Mouse (Mus musculus) CD4-positive helper T cell, adult 2 months (primary cell): ENCODE results near the gene Gimap3.
A peak's percentile ranks its signal among the peaks of the same experiment; 100 is the strongest.

Experiments used
- DNase-seq: peaks from one replicate; pipeline ENCODE4 v3.0.0-alpha.2; 2012; ENCODE audit warnings: low read depth, missing footprints, low spot score

Gene Gimap3

GRCm38 (mm10) chr6:48770696-48771095, at the start of gene Gimap3:
Gimap3 (minus strand) TSS chr6:48770851.
- peak; percentile 83 for DNase-seq

DNA sequence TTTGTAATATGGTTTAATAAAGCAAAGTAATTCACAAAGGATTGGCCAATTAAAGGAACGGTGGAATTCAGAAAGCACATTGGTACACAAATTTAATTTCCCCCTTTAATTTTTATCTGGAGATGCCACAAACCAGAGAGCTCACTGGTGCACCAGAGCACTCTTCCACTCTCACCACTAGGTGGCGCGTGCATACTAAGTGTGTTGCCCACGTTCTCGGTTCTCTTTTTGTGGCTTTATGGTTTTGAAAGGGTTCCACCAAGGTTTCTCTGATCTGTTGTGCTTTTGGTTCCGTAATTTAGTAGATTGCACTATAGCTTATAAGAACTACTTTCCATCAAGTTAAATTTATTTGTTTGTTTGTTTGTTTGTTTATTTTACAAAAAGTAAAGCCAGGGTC, 47.2 kb upstream of the Gimap3 start:
- DNase-seq = peak; percentile 82

GRCm38 (mm10) chr6:48815013-48815412, 44.4 kb upstream of the Gimap3 start:
- no peak for DNase-seq

DNA sequence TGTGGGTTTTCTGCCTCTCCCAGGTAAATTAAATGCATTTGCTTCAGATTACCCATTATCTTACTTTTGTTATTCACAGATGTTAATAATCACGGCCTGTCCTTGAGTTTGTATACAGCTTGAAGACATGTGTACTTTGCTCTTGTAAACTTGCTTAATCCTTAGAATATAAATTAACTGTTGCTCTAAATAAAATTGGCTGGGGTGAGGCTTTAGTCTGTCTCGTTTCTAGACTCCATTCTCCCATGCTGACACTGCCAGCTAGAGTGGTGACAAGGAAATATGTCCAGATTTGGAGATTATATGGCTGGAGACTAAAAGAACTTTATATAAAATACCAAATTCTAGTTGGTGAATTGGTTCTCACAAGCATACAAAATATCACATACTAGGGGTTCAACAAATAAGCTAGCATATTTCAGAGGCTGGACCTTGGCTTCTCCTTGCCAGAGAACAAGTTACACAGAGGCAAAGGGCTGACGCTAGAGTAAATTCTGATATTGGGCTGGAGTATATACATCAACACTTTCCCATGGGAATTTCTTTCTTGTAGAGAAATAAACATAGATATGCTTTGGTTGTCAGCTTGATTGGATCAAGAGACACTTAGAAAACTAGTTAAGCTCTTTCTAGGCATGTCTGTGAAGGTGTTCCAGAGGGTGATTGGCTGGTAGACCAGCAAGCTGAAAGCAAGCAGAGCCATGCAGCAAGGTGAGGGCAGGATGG, 39.0 kb upstream of the Gimap3 start:
- no peak for DNase-seq

GRCm38 (mm10) chr6:48806746-48807145, 36.1 kb upstream of the Gimap3 start:
- no peak for DNase-seq

DNA sequence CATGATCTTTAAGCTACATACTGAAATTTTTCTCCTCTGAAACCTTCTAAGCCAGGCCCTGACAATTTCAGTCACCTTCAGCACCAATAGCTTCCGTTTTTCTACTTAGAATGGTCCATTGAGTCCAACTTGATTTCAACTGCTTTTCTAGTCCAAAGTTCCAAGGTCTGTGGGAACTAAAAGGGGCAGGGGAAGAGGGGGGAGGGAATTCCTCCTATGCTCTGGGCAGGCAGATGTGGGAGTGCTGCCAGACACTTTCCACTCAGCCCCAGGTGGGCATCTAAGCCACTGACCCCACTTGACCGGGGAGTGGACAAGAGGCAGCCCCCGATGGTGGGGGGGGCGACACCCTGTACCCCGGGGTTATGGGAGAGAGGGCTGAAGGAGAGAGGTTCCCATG, 33.7 kb upstream of the Gimap3 start:
- DNase-seq = no peak

- peak; percentile 16 for DNase-seq
Measured at GRCm38 (mm10) chr6:48803406-48804051, 32.9 kb upstream of the Gimap3 start.

GRCm38 (mm10) chr6:48801897-48802296, 31.2 kb upstream of the Gimap3 start:
- DNase-seq = peak; percentile 87

- DNase-seq = no peak
Measured at GRCm38 (mm10) chr6:48787867-48788266, 17.2 kb upstream of the Gimap3 start.

DNA sequence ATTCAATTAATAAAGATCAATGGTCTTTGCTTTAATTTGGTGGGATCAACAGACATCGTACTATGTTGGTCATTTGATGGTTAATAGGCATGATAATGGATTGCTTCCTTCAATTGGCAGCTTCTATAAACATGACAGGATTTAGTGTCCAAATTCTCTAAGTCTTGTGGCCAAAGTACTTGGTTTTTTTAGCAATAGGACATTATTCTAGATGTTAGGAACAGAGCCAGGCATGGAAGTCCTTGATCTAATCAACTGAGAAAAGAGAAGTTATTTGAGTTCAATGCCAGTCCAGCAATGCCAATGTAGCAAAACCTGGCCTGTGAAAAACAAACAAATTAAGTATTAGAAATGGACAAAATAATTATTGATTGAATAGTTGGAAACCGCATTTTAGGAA, 14.9 kb upstream of the Gimap3 start:
- no peak for DNase-seq

- DNase-seq = no peak
Measured at GRCm38 (mm10) chr6:48785189-48785588, 14.5 kb upstream of the Gimap3 start.

DNA sequence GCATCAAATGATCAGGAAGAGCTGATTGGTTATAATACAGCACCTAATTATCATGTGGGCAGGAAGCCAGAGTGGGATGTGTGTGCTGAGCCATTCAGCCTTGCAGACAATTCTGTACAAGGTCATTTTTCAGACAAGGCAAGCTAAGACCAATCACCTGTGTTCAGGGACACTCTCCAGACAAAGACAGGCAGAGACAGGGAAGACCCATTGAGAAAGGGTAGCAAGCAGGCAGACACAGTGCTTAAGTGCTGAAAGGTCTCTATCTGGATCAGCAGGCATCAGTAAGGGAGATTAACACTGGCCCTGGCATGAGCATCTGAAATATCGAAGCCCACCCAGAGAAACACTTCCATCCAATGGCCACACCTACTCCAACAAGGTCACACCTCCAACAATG, 13.8 kb upstream of the Gimap3 start:
- DNase-seq = no peak

DNA sequence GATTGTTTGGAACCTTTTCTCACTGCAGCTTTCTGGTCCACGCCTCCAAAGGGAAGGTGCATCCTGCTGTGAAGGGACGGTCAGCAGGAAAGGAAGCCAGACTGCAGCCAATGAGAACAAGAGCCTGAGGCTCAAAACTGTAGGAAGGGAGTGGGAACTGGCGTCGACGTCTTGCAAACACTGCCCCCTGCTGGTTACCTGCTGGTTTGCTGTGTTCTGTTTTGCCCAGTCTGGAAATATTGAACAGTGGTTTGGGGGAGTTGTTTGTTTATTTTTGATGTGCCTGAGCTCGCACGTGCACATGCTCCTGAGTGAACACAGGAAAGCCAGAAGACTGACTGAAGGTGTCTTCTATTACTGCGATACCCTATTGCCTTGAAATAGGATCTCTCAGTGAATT, 1.4 kb upstream of the Gimap3 start:
- peak; percentile 83 for DNase-seq

DNA sequence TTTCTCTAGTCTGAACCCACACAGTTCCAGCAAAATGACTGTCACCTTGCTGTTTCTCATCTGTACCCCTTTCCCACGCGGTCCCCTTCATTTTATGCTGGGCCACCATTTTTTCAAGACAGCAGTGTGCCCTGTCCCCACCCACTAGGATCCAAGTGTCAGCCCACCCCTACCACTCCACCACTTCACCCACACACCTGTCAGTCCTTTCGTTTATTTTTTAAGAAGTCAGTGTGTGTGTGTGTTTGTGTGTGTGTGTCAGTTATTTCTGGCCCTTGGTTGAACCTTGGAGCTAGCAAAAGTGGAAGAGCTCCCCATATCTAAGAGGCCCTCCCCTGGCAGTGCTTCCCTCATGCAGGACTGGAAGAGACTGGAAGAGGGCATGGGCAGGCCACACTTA, 1.7 kb downstream of the Gimap3 start:
- no peak for DNase-seq

DNA sequence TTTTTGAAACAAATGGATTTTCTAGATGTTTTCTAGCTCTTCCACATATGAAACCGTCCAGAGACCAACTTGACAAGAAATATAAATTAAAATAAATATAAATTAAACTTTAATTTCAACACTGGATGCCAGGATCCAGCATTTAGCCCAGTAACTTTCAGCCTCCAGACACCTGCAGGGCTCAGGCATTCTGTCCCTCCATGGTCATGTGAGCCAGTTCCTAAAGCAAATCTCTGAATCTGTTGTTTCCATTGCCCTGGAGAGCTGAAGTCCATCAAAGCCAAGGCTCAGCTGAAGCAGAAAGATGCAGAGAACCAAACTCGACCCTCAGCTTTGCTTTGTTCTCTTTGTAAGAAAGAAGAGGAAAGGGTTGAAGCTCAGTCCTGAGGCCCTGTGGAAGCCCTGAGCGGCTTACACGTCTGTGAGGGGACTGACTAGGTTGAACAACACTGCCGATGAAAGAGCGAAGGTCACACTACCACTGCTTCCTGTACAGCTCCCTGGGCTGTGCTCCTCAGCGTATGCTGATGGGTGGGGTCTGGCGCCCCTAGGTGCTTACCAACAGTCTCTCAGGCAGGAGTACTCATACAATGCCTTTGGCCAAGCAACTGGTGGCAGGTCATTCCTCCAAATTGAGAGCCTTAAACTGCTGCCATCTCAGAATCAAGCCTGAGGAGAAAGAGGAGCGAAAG, 2.3 kb downstream of the Gimap3 start:
- peak; percentile 80 for DNase-seq

- DNase-seq = no peak
Measured at GRCm38 (mm10) chr6:48764496-48764895, 6.2 kb downstream of the Gimap3 start.

DNA sequence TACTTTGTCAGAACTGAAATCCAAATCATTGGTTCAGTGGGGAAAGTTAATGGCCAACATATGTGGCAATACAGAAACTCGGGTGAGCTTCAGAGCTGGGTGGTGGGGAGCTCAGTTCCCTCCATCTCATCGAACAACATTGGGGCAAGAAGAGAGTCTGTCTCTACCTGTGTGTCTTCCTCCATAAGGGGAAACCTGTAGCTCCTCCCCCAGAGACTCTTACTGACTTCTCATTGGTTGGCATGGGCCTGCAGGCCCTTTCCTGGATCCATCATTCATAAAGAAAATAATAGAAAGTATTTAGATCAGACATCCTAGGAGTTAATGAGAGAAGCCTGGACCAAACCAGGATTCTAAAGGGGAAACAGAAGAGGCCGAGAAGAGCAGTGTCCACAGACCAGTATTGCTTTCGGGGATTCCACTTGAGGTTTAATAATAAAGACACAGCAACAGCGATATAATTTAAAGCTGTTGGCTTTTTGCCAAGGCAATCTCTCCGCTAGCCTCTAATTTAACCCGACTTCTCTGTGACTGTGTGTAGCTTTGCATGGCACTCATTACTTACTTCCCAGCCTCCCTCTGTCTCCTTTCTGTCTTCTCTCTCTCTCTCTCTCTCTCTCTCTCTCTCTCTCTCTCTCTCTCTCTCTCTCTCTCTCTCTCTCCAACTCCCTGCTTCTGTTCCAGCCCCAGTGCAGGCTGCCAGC, 6.9 kb downstream of the Gimap3 start:
- DNase-seq = peak; percentile 38

GRCm38 (mm10) chr6:48747091-48747966, 23.3 kb downstream of the Gimap3 start:
- DNase-seq = peak; percentile 79

DNA sequence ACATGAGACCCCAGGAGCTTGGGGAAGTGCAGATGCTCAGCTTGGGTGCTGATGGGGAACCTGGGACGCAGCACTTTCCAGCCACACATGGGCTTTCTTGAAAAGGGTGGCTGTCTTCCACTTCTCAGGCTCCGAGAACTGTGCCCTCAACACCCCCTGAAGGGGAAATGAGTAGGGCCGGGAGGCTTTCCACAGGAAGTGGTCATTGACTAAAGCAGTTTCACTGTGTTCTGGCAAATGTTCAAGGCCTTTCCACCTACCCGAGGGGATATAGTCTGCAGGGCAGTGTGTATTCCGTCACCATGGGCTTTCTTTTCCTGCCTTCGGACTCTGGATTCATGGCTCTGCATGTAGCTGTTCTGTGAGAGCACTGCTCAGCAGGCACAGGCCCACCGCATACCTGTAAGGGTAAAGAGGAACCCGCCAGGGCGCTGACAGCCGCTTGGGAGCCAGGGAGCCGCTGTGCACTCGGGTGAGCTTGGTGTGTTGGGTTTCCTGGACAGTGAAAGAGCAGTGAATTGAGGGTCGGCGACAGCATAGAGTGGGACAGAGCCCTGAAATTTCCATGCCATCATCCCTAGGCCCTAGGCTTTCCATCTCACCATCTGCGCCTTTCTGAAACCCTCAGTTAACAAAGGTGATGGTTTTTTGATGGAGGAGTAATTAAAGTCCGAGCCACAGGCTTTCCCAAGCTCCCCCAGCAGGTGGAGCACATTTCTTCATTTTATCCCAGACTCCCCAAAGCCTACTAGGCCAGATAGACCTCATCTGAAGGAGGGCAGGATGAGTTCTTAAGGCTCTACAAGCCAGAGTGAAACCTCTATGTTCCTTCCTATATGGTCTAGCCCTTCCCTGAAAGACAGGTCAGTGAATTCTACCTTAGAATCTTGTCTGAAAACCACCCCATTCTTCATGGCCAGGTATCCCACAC, 24.4 kb downstream of the Gimap3 start, which contains the start of gene Gimap5:
Gimap5 (plus strand) TSS at position 239 of the 931 bp plus-strand sequence.
- peak; percentile 86 for DNase-seq

- DNase-seq = peak; percentile 52
Measured at GRCm38 (mm10) chr6:48745490-48745889, 25.2 kb downstream of the Gimap3 start.
